Mouse (Mus musculus) liver, embryonic 11.5 days (tissue): Measurements from ENCODE around the gene Aoc1. TPM values are rescaled to one million over a fixed set of nuclear protein-coding genes. Genes with fewer than 3 reads are reported as not detected.
"Not testable (repeated sequence)": the region's sequence is repeated elsewhere in the genome, so short reads cannot be mapped to it uniquely, and the experiment has no call there.

ENCODE experiments used
- ATAC-seq: fragments of 200-750 bp; cut with Nextera tagmentation; replicated peaks from 2 replicates; pipeline ENCODE4 v1.8.0; 2017; ENCODE audit warnings: moderate number of reproducible peaks, mild to moderate bottlenecking, moderate TSS enrichment, moderate library complexity; ENCODE audit not compliant: low FRiP score
- DNase-seq: peaks from one replicate; pipeline ENCODE4 v3.0.0-alpha.2; 2017; ENCODE audit warnings: low spot score
- H3K27ac ChIP-seq: fragments of 300-500 bp; sonication (generic); 2 replicates; pipeline ENCODE4 v1.5.1; 2014; ENCODE audit warnings: mild to moderate bottlenecking, low read depth, low read length, control low read depth
- H3K27me3 ChIP-seq: fragments of 300-500 bp; sonication (generic); replicated peaks from 2 replicates; pipeline ENCODE4 v1.6.1; 2014; ENCODE audit warnings: low read length, mixed read lengths; ENCODE audit not compliant: control insufficient read depth, insufficient read depth
- H3K36me3 ChIP-seq: fragments of 300-500 bp; sonication (generic); 2 replicates; pipeline ENCODE4 v1.6.1; 2014; ENCODE audit warnings: mild to moderate bottlenecking, low read length, moderate library complexity, mixed read lengths; ENCODE audit not compliant: control insufficient read depth, insufficient read depth
- H3K4me1 ChIP-seq: fragments of 300-500 bp; sonication (generic); replicated peaks from 2 replicates; pipeline ENCODE4 v1.6.1; 2014; ENCODE audit warnings: low read length, mixed read lengths; ENCODE audit not compliant: control insufficient read depth, insufficient read depth
- H3K4me2 ChIP-seq: fragments of 300-500 bp; sonication (generic); 2 replicates; pipeline ENCODE4 v1.6.1; 2014; ENCODE audit warnings: mild to moderate bottlenecking, control low read depth, moderate library complexity
- H3K4me3 ChIP-seq: fragments of 300-500 bp; sonication (generic); 2 replicates; pipeline ENCODE4 v1.5.1; 2014; ENCODE audit warnings: low read depth, low read length, control low read depth
- H3K9ac ChIP-seq: fragments of 300-500 bp; sonication (generic); 2 replicates; pipeline ENCODE4 v1.6.1; 2014; ENCODE audit warnings: low read depth, low read length, control low read depth
- H3K9me3 ChIP-seq: fragments of 300-500 bp; sonication (generic); 2 replicates; pipeline ENCODE4 v1.6.1; 2016; ENCODE audit warnings: low read length, inconsistent platforms, mixed read lengths; ENCODE audit not compliant: control insufficient read depth
- WGBS: fragments of 180-500 bp; shearing (Covaris S2); extraction: QIAGEN DNeasy Blood & Tissue Kit; methylation state at CpG from one replicate; pipeline ENCODE4 v1.1.7; 2014; 5-methylcytosine and 5-hydroxymethylcytosine counted together
- polyA plus RNA-seq: library from polyadenylated mRNA; unstranded; fragments of >200 nt; fragmentation: Nextera tagmentation; extraction: Ambion mirVana; gene quantifications from 2 replicates; pipeline ENCODE4 v1.2.1, GENCODE M21; 2014

The Aoc1 gene
- polyA plus RNA-seq, 1 experiment from 2014 or later: not detected

- Histone ChIP-seq H3K27ac (no peak overlapping the region), H3K9ac (no peak overlapping the region), H3K9me3 (no peaks in the 10 kb centered on the region), H3K27me3 (no peaks in the 10 kb centered on the region), H3K4me1 (no peaks in the 10 kb centered on the region), H3K4me2 (no peak overlapping the region), H3K36me3 (no peaks in the 10 kb centered on the region), H3K4me3 (no peak overlapping the region)
- no peak for ATAC-seq
- WGBS: 67% methylated on average over 3 of the region's 3 CpGs
- DNase-seq: peak; percentile 25
Observed at GRCm38 (mm10) chr6:48864181-48864580, 8.5 kb upstream of the Aoc1 start.

GRCm38 (mm10) chr6:48864723-48865122 lies 8.0 kb upstream of the Aoc1 start:
- Histone ChIP-seq H3K36me3 (no peaks in the 10 kb centered on the region), H3K4me2 (no peak overlapping the region), H3K27me3 (no peaks in the 10 kb centered on the region), H3K9ac (no peak overlapping the region), H3K27ac (no peak overlapping the region), H3K4me3 (no peak overlapping the region), H3K4me1 (no peaks in the 10 kb centered on the region), H3K9me3 (no peaks in the 10 kb centered on the region)
- 78% methylated on average over 3 of the region's 3 CpGs for WGBS
- ATAC-seq (no peak), DNase-seq (no peak)

DNA sequence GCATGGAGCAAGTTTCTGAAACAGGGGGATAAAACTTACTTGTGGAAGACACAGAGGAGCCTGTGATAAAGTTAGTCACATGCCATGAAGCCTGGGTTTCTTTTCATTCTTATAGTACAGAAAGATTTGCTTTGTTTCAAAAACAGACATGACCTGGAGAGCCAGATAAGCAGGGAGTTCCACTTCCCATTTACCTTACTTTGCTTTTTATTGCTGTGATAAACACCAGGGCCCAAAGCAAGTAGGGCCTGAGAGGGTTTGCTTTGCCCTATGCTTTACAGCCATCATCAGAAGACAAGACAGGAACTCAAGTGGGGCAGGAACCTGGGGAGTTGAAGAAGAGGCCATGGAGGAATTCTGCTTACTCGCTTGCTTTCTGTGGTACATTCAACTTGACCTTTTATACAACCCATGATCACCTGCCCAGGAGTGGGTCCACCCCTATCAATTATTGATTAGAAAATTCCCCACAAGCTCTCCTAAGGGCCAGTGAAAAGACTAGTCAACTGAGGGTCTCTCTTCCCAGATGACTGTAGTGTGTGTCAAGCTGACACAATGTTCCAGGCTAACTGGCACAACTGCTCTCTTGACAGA lies 7.4 kb upstream of the Aoc1 start:
- Histone ChIP-seq H3K4me1 (no peaks in the 10 kb centered on the region), H3K9me3 (no peaks in the 10 kb centered on the region), H3K4me2 (no peak overlapping the region), H3K9ac (no peak overlapping the region), H3K27me3 (no peaks in the 10 kb centered on the region), H3K27ac (no peak overlapping the region), H3K36me3 (no peaks in the 10 kb centered on the region), H3K4me3 (no peak overlapping the region)
- ATAC-seq (no peak), DNase-seq (no peak)
- WGBS: 66% methylated on average over 1 of the region's 1 CpGs

- not testable (repeated sequence) for DNase-seq, H3K36me3 ChIP-seq, H3K4me1 ChIP-seq, H3K27ac ChIP-seq, H3K9ac ChIP-seq, ATAC-seq, H3K9me3 ChIP-seq, H3K4me3 ChIP-seq, H3K27me3 ChIP-seq, H3K4me2 ChIP-seq
- 74% methylated on average over 1 of the region's 1 CpGs for WGBS
Observed at GRCm38 (mm10) chr6:48866355-48866950, 6.2 kb upstream of the Aoc1 start.

- H3K4me2 ChIP-seq: no peak overlapping the region
- no peak overlapping the region for H3K4me3 ChIP-seq
- H3K9ac ChIP-seq: no peak overlapping the region
- no peaks in the 10 kb centered on the region for H3K27me3 ChIP-seq
- no peaks in the 10 kb centered on the region for H3K36me3 ChIP-seq
- 66% methylated on average over 4 of the region's 4 CpGs for WGBS
- H3K27ac ChIP-seq: no peak overlapping the region
- H3K9me3 ChIP-seq: no peaks in the 10 kb centered on the region
- H3K4me1 ChIP-seq: no peaks in the 10 kb centered on the region
- DNase-seq (no peak), ATAC-seq (no peak)
Observed at GRCm38 (mm10) chr6:48867158-48867557, 5.5 kb upstream of the Aoc1 start.

GRCm38 (mm10) chr6:48869774-48870173 lies 2.9 kb upstream of the Aoc1 start:
- H3K27me3 ChIP-seq: no peaks in the 10 kb centered on the region
- no peak overlapping the region for H3K27ac ChIP-seq
- no peaks in the 10 kb centered on the region for H3K36me3 ChIP-seq
- no peak overlapping the region for H3K9ac ChIP-seq
- H3K4me3 ChIP-seq: no peak overlapping the region
- no peak for DNase-seq
- H3K4me2 ChIP-seq: no peak overlapping the region
- H3K9me3 ChIP-seq: no peaks in the 10 kb centered on the region
- no peak for ATAC-seq
- WGBS: 52% methylated on average over 2 of the region's 2 CpGs
- H3K4me1 ChIP-seq: no peaks in the 10 kb centered on the region

DNA sequence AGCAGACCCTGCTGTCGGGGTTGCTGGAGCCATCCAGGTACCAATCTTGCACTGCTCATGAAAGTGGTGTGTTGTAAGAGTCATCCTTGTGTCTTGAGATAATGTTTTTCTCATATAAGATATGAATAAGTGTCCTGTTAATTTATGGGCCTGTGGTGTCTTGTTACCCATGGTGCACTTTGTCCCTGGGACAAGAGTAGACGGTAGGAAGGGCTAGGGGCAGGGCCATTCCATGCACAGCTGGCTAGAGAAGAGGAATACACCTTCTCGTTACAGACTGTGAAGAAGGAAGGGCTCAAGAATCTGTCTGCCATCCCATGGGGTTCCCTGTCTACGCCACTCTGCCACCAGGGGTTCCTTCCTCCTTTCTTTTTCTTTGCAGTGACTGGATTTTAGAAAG lies 1.9 kb downstream of the Aoc1 start:
- Histone ChIP-seq H3K4me1 (no peaks in the 10 kb centered on the region), H3K27me3 (no peaks in the 10 kb centered on the region), H3K9me3 (no peaks in the 10 kb centered on the region), H3K4me3 (no peak overlapping the region), H3K36me3 (no peaks in the 10 kb centered on the region), H3K4me2 (no peak overlapping the region), H3K27ac (no peak overlapping the region), H3K9ac (no peak overlapping the region)
- WGBS: 66% methylated on average over 4 of the region's 4 CpGs
- DNase-seq (no peak), ATAC-seq (no peak)

- WGBS: 80% methylated on average over 6 of the region's 6 CpGs
Observed at GRCm38 (mm10) chr6:48875515-48875914, 2.8 kb downstream of the Aoc1 start.

DNA sequence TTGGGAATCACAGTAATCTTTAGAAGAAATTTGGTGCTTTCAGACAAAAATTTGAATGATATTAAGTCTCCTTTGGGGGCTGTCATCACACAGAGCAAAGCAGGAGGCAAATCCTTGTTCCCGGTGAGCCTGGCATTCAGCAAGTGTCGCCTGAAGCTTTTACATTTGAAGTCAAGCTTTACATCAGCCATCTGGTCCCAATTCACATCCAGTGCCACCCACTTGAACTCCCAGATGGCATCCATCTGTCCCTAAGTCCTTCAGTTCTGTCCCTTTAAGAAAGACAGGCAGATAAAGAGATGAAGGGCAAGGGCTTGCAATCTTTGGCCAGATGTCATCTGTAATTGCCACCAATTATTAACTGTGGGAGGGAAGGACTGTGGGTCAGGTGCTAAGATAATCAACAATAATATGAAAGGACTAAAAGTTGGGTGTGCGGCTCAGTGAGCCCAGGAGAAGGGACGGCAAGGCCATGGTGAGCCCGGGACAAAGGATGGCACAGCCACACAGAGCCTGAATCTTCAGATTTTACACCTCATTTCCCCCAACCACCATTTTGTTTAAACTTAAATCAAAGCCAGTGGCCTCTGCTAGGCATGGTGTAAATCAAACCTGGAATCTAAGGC lies 3.9 kb downstream of the Aoc1 start:
- no peak overlapping the region for H3K4me3 ChIP-seq
- H3K9me3 ChIP-seq: no peaks in the 10 kb centered on the region
- no peak for ATAC-seq
- no peaks in the 10 kb centered on the region for H3K4me1 ChIP-seq
- H3K4me2 ChIP-seq: no peak overlapping the region
- WGBS: 75% methylated on average over 5 of the region's 5 CpGs
- DNase-seq: no peak
- H3K9ac ChIP-seq: no peak overlapping the region
- no peaks in the 10 kb centered on the region for H3K27me3 ChIP-seq
- no peaks in the 10 kb centered on the region for H3K36me3 ChIP-seq
- H3K27ac ChIP-seq: no peak overlapping the region

More at GRCm38 (mm10) chr6:48875515-48875914, 2.8 kb downstream of the Aoc1 start:
- Histone ChIP-seq H3K36me3 (no peaks in the 10 kb centered on the region), H3K4me3 (no peak overlapping the region), H3K9ac (no peak overlapping the region), H3K9me3 (no peaks in the 10 kb centered on the region), H3K4me1 (no peaks in the 10 kb centered on the region), H3K27ac (no peak overlapping the region), H3K4me2 (no peak overlapping the region), H3K27me3 (no peaks in the 10 kb centered on the region)
- DNase-seq: no peak
- no peak for ATAC-seq
